Mouse (Mus musculus) intestine, embryonic 14.5 days (tissue): ENCODE results near the gene Rnf111. TPM values are rescaled to one million over a fixed set of nuclear protein-coding genes. Genes with fewer than 3 reads are reported as not detected.

Source experiments
- ATAC-seq: fragments of 200-750 bp; cut with Nextera tagmentation; replicated peaks from 2 replicates; pipeline ENCODE4 v1.8.0; 2017; ENCODE audit warnings: low read depth, moderate number of reproducible peaks, moderate TSS enrichment, moderate library complexity; ENCODE audit not compliant: low FRiP score, low TSS enrichment
- DNase-seq: peaks from one replicate; pipeline ENCODE4 v3.0.0-alpha.2; 2018; ENCODE audit warnings: low spot score
- H3K27ac ChIP-seq: fragments of 300-500 bp; sonication (generic); 2 replicates; pipeline ENCODE4 v1.5.1; 2014; ENCODE audit warnings: low read depth, mild to moderate bottlenecking, control low read depth
- H3K27me3 ChIP-seq: fragments of 300-500 bp; sonication (generic); replicated peaks from 2 replicates; pipeline ENCODE4 v1.6.1; 2014; ENCODE audit warnings: low read length, control low read depth; ENCODE audit not compliant: control insufficient read depth, insufficient read depth
- H3K36me3 ChIP-seq: fragments of 300-500 bp; sonication (generic); 2 replicates; pipeline ENCODE4 v1.6.1; 2014; ENCODE audit warnings: low read length, control low read depth; ENCODE audit not compliant: control insufficient read depth, insufficient read depth
- H3K4me1 ChIP-seq: fragments of 300-500 bp; sonication (generic); replicated peaks from 2 replicates; pipeline ENCODE4 v1.6.1; 2014; ENCODE audit warnings: low read length, control low read depth, mixed read lengths; ENCODE audit not compliant: control insufficient read depth, insufficient read depth
- H3K4me2 ChIP-seq: fragments of 300-500 bp; sonication (generic); 2 replicates; pipeline ENCODE4 v1.6.1; 2014; ENCODE audit warnings: low read length
- H3K4me3 ChIP-seq: fragments of 300-500 bp; sonication (generic); 2 replicates; pipeline ENCODE4 v1.5.1; 2014; ENCODE audit warnings: low read depth, low read length, control low read depth, mixed read lengths
- H3K9ac ChIP-seq: fragments of 300-500 bp; sonication (generic); 2 replicates; pipeline ENCODE4 v1.6.1; 2014; ENCODE audit warnings: mild to moderate bottlenecking, low read length
- H3K9me3 ChIP-seq: fragments of 300-500 bp; sonication (generic); 2 replicates; pipeline ENCODE4 v1.6.1; 2016; ENCODE audit warnings: low read length, control low read depth; ENCODE audit not compliant: control insufficient read depth
- WGBS: fragments of 180-500 bp; shearing (Covaris S2); extraction: QIAGEN DNeasy Blood & Tissue Kit; methylation state at CpG from one replicate; pipeline ENCODE4 v1.1.7; 2014; 5-methylcytosine and 5-hydroxymethylcytosine counted together
- polyA plus RNA-seq: library from polyadenylated mRNA; unstranded; fragments of >200 nt; fragmentation: Nextera tagmentation; extraction: Ambion mirVana; gene quantifications from 2 replicates; pipeline ENCODE4 v1.2.1, GENCODE M21; 2014

The Rnf111 gene
- polyA plus RNA-seq, 1 experiment from 2014 or later = 27.2 TPM

GRCm38 (mm10) chr9:70449072-70449471 lies 54.5 kb downstream of the Rnf111 start:
- no peak overlapping the region for H3K27ac ChIP-seq
- no peak overlapping the region for H3K4me3 ChIP-seq
- H3K9me3 ChIP-seq = no peaks in the 10 kb centered on the region
- ATAC-seq (no peak), DNase-seq (no peak)
- no peaks in the 10 kb centered on the region for H3K27me3 ChIP-seq
- peaks cover 63% of the 10 kb centered on the region for H3K36me3 ChIP-seq
- H3K4me1 ChIP-seq = no peaks in the 10 kb centered on the region
- no peak overlapping the region for H3K9ac ChIP-seq
- H3K4me2 ChIP-seq = no peak overlapping the region
- 85% methylated on average over 5 of the region's 5 CpGs for WGBS

GRCm38 (mm10) chr9:70439959-70440358 lies 63.6 kb downstream of the Rnf111 start:
- WGBS = 92% methylated on average over 4 of the region's 4 CpGs
- Histone ChIP-seq H3K4me2 (no peak overlapping the region), H3K27ac (no peak overlapping the region), H3K27me3 (no peaks in the 10 kb centered on the region), H3K4me1 (no peaks in the 10 kb centered on the region), H3K9ac (no peak overlapping the region), H3K36me3 (peaks cover 73% of the 10 kb centered on the region), H3K9me3 (no peaks in the 10 kb centered on the region), H3K4me3 (no peak overlapping the region)
- no peak for ATAC-seq
- DNase-seq = no peak

DNA sequence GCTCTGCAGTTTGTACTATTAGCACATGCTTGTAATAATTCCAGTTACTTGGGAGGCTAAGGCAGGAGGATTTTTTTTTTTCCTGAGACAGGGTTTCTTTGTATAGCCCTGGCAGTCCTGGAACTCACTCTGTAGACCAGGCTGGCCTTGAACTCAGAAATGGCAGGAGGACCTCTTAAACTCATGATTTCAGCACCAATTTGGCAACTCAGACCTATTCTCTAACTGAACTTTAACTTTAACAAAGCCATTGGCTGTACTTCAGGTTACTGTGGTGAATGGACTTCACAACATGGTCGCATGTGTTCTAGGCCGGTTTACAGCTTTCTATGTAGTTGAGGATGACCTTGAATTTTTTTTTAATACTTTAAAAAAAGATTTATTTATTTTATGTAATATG lies 80.9 kb downstream of the Rnf111 start:
- Histone ChIP-seq H3K36me3 (peaks cover 51% of the 10 kb centered on the region), H3K27me3 (no peaks in the 10 kb centered on the region), H3K27ac (no peak overlapping the region), H3K9ac (no peak overlapping the region), H3K4me1 (peaks cover 11% of the 10 kb centered on the region; the same call in 1 of the 2 replicates), H3K4me3 (no peak overlapping the region), H3K4me2 (no peak overlapping the region), H3K9me3 (no peaks in the 10 kb centered on the region)
- DNase-seq = no peak
- ATAC-seq = no peak
- 99% methylated on average over 2 of the region's 2 CpGs for WGBS

DNA sequence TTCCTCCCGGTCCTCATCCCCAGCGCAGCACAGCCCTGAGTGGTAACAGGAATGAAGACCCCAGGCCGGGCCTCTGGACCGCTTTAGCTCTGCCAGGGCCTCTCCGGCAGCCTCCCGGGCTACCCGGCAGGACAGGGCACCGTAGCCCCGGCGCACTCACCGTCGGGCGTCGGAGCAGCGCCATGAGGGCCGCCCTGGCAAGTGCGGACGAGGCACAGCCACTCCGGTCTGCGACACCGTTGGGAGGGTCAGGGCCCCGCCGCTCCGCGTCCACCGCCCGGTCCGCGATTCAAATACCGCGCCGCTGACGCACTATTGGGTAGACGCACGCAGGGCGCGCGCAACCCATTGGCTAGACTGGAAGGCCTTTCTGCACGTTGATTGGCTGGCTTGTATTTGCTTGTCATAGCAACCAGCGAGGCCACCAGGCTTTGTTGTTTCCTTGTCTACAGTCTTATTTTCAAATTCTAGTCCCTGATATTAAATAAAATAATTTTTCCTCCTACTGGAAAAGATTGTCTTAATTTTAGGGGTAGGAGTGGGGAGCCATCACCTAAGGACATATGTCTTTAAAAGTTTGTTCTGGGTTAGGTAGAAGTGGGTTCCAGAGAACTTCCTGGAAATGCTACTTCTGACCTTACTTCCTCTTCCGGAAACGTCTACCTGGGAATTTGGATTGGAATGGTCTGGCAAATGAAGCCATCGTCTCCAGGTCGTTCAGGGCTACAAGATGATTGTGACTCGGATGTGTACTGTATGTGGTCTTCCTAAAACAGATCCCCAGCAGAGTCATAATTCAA lies 82.1 kb downstream of the Rnf111 start, which contains the start of gene Ccnb2:
Ccnb2 (minus strand) TSS at position 291 of the 800 bp plus-strand sequence.
- H3K9ac ChIP-seq = peak within 1 kb of the TSS; percentile 80
- H3K4me1 ChIP-seq = peaks cover 11% of the 10 kb centered on the region; the same call in 1 of the 2 replicates
- DNase-seq = peak; percentile 91
- ATAC-seq = peak; percentile 94
- H3K4me2 ChIP-seq = peak within 1 kb of the TSS; percentile 69
- no peaks in the 10 kb centered on the region for H3K9me3 ChIP-seq
- H3K36me3 ChIP-seq = peaks cover 49% of the 10 kb centered on the region
- WGBS = 4% methylated on average over 45 of the region's 45 CpGs
- H3K4me3 ChIP-seq = peak within 1 kb of the TSS; percentile 56
- H3K27ac ChIP-seq = peak within 1 kb of the TSS; percentile 55; the same call in 1 of the 2 replicates
- H3K27me3 ChIP-seq = no peaks in the 10 kb centered on the region

- no peak for DNase-seq
- Histone ChIP-seq H3K9ac (no peak overlapping the region), H3K27me3 (no peaks in the 10 kb centered on the region), H3K9me3 (no peaks in the 10 kb centered on the region), H3K36me3 (peaks cover 64% of the 10 kb centered on the region), H3K4me1 (peaks cover 7% of the 10 kb centered on the region; the same call in 1 of the 2 replicates), H3K4me3 (no peak overlapping the region), H3K4me2 (no peak overlapping the region), H3K27ac (no peak overlapping the region)
- WGBS = 90% methylated on average over 3 of the region's 3 CpGs
- no peak for ATAC-seq
Observed at GRCm38 (mm10) chr9:70416412-70416811, 87.1 kb downstream of the Rnf111 start.

DNA sequence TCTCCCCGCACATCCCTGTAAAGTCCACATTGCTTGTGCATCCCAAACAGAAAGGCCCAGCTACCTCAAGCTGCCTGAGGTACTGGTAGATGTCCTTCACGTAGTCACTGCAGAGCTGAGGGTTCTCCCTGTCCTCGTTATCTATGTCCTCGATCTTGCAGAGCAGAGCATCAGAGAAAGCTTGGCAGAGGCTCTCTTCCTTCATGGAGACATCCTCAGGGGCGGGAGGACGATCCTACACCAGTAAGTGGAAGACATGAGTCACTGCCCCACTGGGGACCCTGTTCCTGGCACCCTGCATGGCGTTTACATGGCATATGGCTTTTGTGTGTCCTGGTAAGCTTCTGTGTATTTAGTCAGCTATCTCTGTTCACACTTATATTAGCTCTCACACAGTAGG lies 90.5 kb downstream of the Rnf111 start:
- Histone ChIP-seq H3K27me3 (no peaks in the 10 kb centered on the region), H3K36me3 (peaks cover 89% of the 10 kb centered on the region)

DNA sequence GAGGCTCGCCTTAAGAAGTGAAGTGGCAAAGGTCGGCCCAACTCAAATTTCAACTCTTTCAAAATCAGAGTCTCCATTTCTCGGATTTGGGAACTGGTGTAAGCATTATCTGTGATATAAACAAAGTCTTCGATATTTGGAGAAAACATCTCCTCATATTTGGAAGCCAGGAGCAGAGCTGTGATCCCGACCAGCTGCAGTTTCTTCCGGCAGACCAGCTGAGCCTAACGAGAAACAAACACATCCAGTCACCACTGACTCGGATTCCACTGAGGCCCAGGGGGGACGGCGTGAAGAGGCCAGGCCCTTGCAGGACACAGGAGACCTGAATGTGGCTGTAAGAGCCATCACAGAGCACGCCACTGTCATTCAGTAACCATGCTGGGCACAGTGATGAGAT lies 92.9 kb downstream of the Rnf111 start:
- peaks cover 85% of the 10 kb centered on the region for H3K36me3 ChIP-seq
- H3K4me2 ChIP-seq = no peak overlapping the region
- no peaks in the 10 kb centered on the region for H3K4me1 ChIP-seq
- no peak for DNase-seq
- H3K27ac ChIP-seq = no peak overlapping the region
- ATAC-seq = no peak
- no peaks in the 10 kb centered on the region for H3K9me3 ChIP-seq
- H3K9ac ChIP-seq = no peak overlapping the region
- H3K27me3 ChIP-seq = no peaks in the 10 kb centered on the region
- 68% methylated on average over 11 of the region's 11 CpGs for WGBS
- H3K4me3 ChIP-seq = no peak overlapping the region

More for the DNA sequence above, 90.5 kb downstream of the Rnf111 start:
- Histone ChIP-seq H3K4me3 (no peak overlapping the region), H3K9ac (no peak overlapping the region), H3K4me1 (no peaks in the 10 kb centered on the region), H3K4me2 (no peak overlapping the region), H3K9me3 (no peaks in the 10 kb centered on the region), H3K27ac (no peak overlapping the region)
- ATAC-seq (no peak), DNase-seq (no peak)
- 89% methylated on average over 7 of the region's 7 CpGs for WGBS

DNA sequence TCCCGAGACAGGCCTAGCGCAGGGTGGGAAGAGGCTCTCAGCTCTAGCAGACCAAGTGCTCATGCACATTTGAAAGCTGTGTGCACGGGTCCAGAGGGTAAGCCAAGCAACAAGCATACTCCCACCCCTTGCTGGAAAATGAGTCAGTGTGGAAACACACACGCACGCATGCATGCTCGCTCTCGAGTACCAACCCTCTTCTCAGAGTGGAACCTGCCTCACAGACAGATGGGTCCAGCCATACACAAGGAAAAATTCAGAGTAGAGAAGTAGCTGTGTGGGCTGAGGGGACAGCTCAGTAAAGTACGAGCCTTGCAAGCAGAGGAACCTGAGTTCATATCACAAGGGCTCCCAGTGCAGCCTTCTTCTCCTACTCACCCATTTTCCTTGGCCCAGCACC lies 93.8 kb downstream of the Rnf111 start:
- H3K4me3 ChIP-seq = no peak overlapping the region
- 96% methylated on average over 8 of the region's 8 CpGs for WGBS
- H3K4me1 ChIP-seq = no peaks in the 10 kb centered on the region
- no peaks in the 10 kb centered on the region for H3K27me3 ChIP-seq
- no peak overlapping the region for H3K9ac ChIP-seq
- H3K4me2 ChIP-seq = no peak overlapping the region
- no peaks in the 10 kb centered on the region for H3K9me3 ChIP-seq
- ATAC-seq (no peak), DNase-seq (no peak)
- no peak overlapping the region for H3K27ac ChIP-seq
- H3K36me3 ChIP-seq = peaks cover 76% of the 10 kb centered on the region

- DNase-seq (no peak), ATAC-seq (no peak)
- Histone ChIP-seq H3K36me3 (peaks cover 71% of the 10 kb centered on the region), H3K27ac (no peak overlapping the region), H3K9me3 (no peaks in the 10 kb centered on the region), H3K9ac (no peak overlapping the region), H3K4me2 (no peak overlapping the region), H3K4me3 (no peak overlapping the region), H3K27me3 (no peaks in the 10 kb centered on the region), H3K4me1 (no peaks in the 10 kb centered on the region)
- 91% methylated on average over 3 of the region's 3 CpGs for WGBS
Observed at GRCm38 (mm10) chr9:70408791-70409190, 94.7 kb downstream of the Rnf111 start.
